Comparison of ENCODE assay signal across 19 mouse cellular contexts in genomic region chr11:21007222-21007621, GRCm38 (mm10).
A peak's percentile ranks its signal among the peaks of the same experiment; 100 is the strongest.
DNase-seq lines count a peak whose midpoint lies in the region; ATAC-seq lines count a peak whose summit lies in the region.
"Had no signal": no experiment of that assay in that cellular context is flagged by ENCODE, and none has a peak within 500 bp of the region (broad histone marks: within the 10 kb centered on the region; RNA-seq: fewer than 3 reads in every experiment).

No protein-coding gene starts in this region.

- DNase-seq in cerebellum, postnatal 10 days = peak; percentile 58 to 65
- DNase-seq in cerebellum, postnatal 25 days = peak; percentile 26 to 57
- DNase-seq in cerebellum, adult 8-10 months = no peak
- DNase-seq in testis, postnatal 10 days (ENCODE audit: low spot score) = peak; percentile 16
- DNase-seq in testis, postnatal 14 days (ENCODE audit: low spot score) = no peak
- DNase-seq: adrenal gland, adult 8-10 months; adrenal gland, postnatal 14 days; adrenal gland, postnatal 36 days; B cell, adult 2 months; cerebellum, adult 11-12 months; cerebellum, adult 2 months; cerebellum, adult 9-11 months; forebrain, postnatal 0 days had no signal

- no peak for ATAC-seq in cerebellum, adult (ENCODE audit: insufficient number of reproducible peaks, low FRiP score, low TSS enrichment)
- ATAC-seq: activated CD4-positive, CD25-positive, alpha-beta regulatory T cell, adult 4 months; CD4-positive, CD25-positive, alpha-beta regulatory T cell, adult 4 months; forebrain, embryonic 13.5 days; forebrain, embryonic 15.5 days; forebrain, postnatal 0 days; Patski had no signal

Comparison
In these comparisons a context has a peak if more than half of its experiments do, and no peak if none do; other contexts are left out.
1. DNase-seq: peak in cerebellum, postnatal 10 days (2 of 2), cerebellum, postnatal 25 days (2 of 2) and testis, postnatal 10 days (single experiment); none in cerebellum, adult 8-10 months (single experiment) and testis, postnatal 14 days (single experiment).